Mouse (Mus musculus) lung, postnatal 0 days (tissue): ENCODE results near the gene Coq2. TPM values are rescaled to one million over a fixed set of nuclear protein-coding genes. Genes with fewer than 3 reads are reported as not detected.

ENCODE experiments used
- ATAC-seq: fragments of 200-750 bp; cut with Nextera tagmentation; 2 replicates; pipeline ENCODE4 v1.8.0; 2017; ENCODE audit warnings: moderate library complexity
- DNase-seq: peaks from one replicate; pipeline ENCODE4 v3.0.0-alpha.2; 2016; ENCODE audit warnings: low spot score
- H3K27ac ChIP-seq: fragments of 300-500 bp; sonication (generic); 2 replicates; pipeline ENCODE4 v1.5.1; 2014; ENCODE audit warnings: antibody characterized with exemption, mild to moderate bottlenecking, low read length, mixed read lengths
- H3K27me3 ChIP-seq: fragments of 300-500 bp; sonication (generic); replicated peaks from 2 replicates; pipeline ENCODE4 v1.6.1; 2014; ENCODE audit warnings: low read length, mixed read lengths; ENCODE audit not compliant: insufficient read depth
- H3K36me3 ChIP-seq: fragments of 300-500 bp; sonication (generic); 2 replicates; pipeline ENCODE4 v1.6.1; 2014; ENCODE audit warnings: low read length, mixed read lengths; ENCODE audit not compliant: insufficient read depth
- H3K4me1 ChIP-seq: fragments of 300-500 bp; sonication (generic); 2 replicates; pipeline ENCODE4 v1.6.1; 2014; ENCODE audit warnings: antibody characterized with exemption, low read depth, low read length, mixed read lengths; ENCODE audit not compliant: insufficient read depth
- H3K4me2 ChIP-seq: fragments of 300-500 bp; sonication (generic); replicated peaks from 2 replicates; pipeline ENCODE4 v1.6.1; 2014; ENCODE audit warnings: low read depth, mild to moderate bottlenecking, low read length, moderate library complexity, mixed read lengths
- H3K4me3 ChIP-seq: fragments of 300-500 bp; sonication (generic); 2 replicates; pipeline ENCODE4 v1.5.1; 2014; ENCODE audit warnings: low read depth, low read length
- H3K9ac ChIP-seq: fragments of 300-500 bp; sonication (generic); replicated peaks from 2 replicates; pipeline ENCODE4 v1.6.1; 2014; ENCODE audit warnings: low read depth, mild to moderate bottlenecking
- H3K9me3 ChIP-seq: fragments of 300-500 bp; sonication (generic); 2 replicates; pipeline ENCODE4 v1.6.1; 2016; ENCODE audit warnings: low read length, mixed read lengths
- CTCF ChIP-seq: IDR thresholded peaks from 2 replicates; pipeline ENCODE4 v1.5.1; 2016; ENCODE audit warnings: antibody characterized with exemption, mild to moderate bottlenecking
- EP300 ChIP-seq: IDR thresholded peaks from 2 replicates; pipeline ENCODE4 v1.6.1; 2016; ENCODE audit warnings: antibody characterized with exemption, mild to moderate bottlenecking, control low read depth
- WGBS: fragments of 180-500 bp; shearing (Covaris S2); extraction: QIAGEN DNeasy Blood & Tissue Kit; methylation state at CpG from one replicate; pipeline ENCODE4 v1.1.7; 2014; 5-methylcytosine and 5-hydroxymethylcytosine counted together
- polyA plus RNA-seq: library from polyadenylated mRNA; unstranded; fragments of >200 nt; fragmentation: Nextera tagmentation; extraction: Ambion mirVana; gene quantifications from 2 replicates; pipeline ENCODE4 v1.2.1, GENCODE M21; 2015

Coq2 gene
- polyA plus RNA-seq, 1 experiment from 2014 or later, result 34.3 TPM

- ATAC-seq (no peak), DNase-seq (no peak)
- H3K27ac ChIP-seq, result no peak overlapping the region
- H3K4me1 ChIP-seq, result no peaks in the 10 kb centered on the region
- H3K36me3 ChIP-seq, result no peaks in the 10 kb centered on the region
- no peak overlapping the region for H3K9ac ChIP-seq
- H3K9me3 ChIP-seq, result no peaks in the 10 kb centered on the region
- no peak for TF ChIP-seq EP300
- TF ChIP-seq CTCF, result no peak
- H3K27me3 ChIP-seq, result no peaks in the 10 kb centered on the region
- no peak overlapping the region for H3K4me2 ChIP-seq
- no peak overlapping the region for H3K4me3 ChIP-seq
- 90% methylated on average over 4 of the region's 4 CpGs for WGBS
Measured at GRCm38 (mm10) chr5:100628807-100629206, 46.1 kb downstream of the Coq2 start.

- WGBS, result 46% methylated on average over 6 of the region's 6 CpGs
- H3K27ac ChIP-seq, result no peak overlapping the region
- ATAC-seq, result no peak
Measured at GRCm38 (mm10) chr5:100626526-100626925, 48.4 kb downstream of the Coq2 start.

GRCm38 (mm10) chr5:100624743-100625360, 50.1 kb downstream of the Coq2 start:
- Histone ChIP-seq H3K4me3 (no peak overlapping the region), H3K9me3 (no peaks in the 10 kb centered on the region), H3K4me1 (no peaks in the 10 kb centered on the region), H3K27me3 (no peaks in the 10 kb centered on the region), H3K9ac (no peak overlapping the region), H3K4me2 (no peak overlapping the region), H3K27ac (no peak overlapping the region), H3K36me3 (no peaks in the 10 kb centered on the region)
- WGBS, result 51% methylated on average over 9 of the region's 9 CpGs
- no peak for DNase-seq
- TF ChIP-seq EP300 (no peak), CTCF (no peak)
- no peak; the same call in 1 of the 2 replicates for ATAC-seq

More at GRCm38 (mm10) chr5:100626526-100626925, 48.4 kb downstream of the Coq2 start:
- Histone ChIP-seq H3K4me3 (no peak overlapping the region), H3K27me3 (no peaks in the 10 kb centered on the region), H3K4me2 (no peak overlapping the region), H3K9ac (no peak overlapping the region), H3K9me3 (no peaks in the 10 kb centered on the region), H3K4me1 (no peaks in the 10 kb centered on the region), H3K36me3 (no peaks in the 10 kb centered on the region)
- no peak for TF ChIP-seq EP300
- TF ChIP-seq CTCF, result no peak
- no peak for DNase-seq

- DNase-seq (no peak), ATAC-seq (peak; percentile 30)
- no peak overlapping the region for H3K9ac ChIP-seq
- no peaks in the 10 kb centered on the region for H3K4me1 ChIP-seq
- no peak overlapping the region for H3K4me3 ChIP-seq
- no peaks in the 10 kb centered on the region for H3K36me3 ChIP-seq
- H3K4me2 ChIP-seq, result no peak overlapping the region
- no peaks in the 10 kb centered on the region for H3K27me3 ChIP-seq
- TF ChIP-seq EP300 (no peak), CTCF (no peak)
- 82% methylated on average over 12 of the region's 12 CpGs for WGBS
- no peaks in the 10 kb centered on the region for H3K9me3 ChIP-seq
- no peak overlapping the region for H3K27ac ChIP-seq
Measured at GRCm38 (mm10) chr5:100622509-100623163, 52.3 kb downstream of the Coq2 start.

- H3K9me3 ChIP-seq, result no peaks in the 10 kb centered on the region
- no peak overlapping the region for H3K4me3 ChIP-seq
- DNase-seq (no peak), ATAC-seq (no peak)
- H3K4me1 ChIP-seq, result no peaks in the 10 kb centered on the region
- no peak overlapping the region for H3K4me2 ChIP-seq
- no peak overlapping the region for H3K9ac ChIP-seq
- 38% methylated on average over 8 of the region's 8 CpGs for WGBS
- no peaks in the 10 kb centered on the region for H3K27me3 ChIP-seq
- H3K27ac ChIP-seq, result no peak overlapping the region
- no peaks in the 10 kb centered on the region for H3K36me3 ChIP-seq
- TF ChIP-seq EP300 (no peak), CTCF (no peak)
Measured at GRCm38 (mm10) chr5:100621876-100622508, 52.9 kb downstream of the Coq2 start.

GRCm38 (mm10) chr5:100620952-100621351, 54.0 kb downstream of the Coq2 start:
- H3K27me3 ChIP-seq, result no peaks in the 10 kb centered on the region
- ATAC-seq (no peak), DNase-seq (no peak)
- no peak overlapping the region for H3K4me3 ChIP-seq
- TF ChIP-seq EP300 (no peak), CTCF (no peak)
- no peak overlapping the region for H3K27ac ChIP-seq
- no peak overlapping the region for H3K4me2 ChIP-seq
- no peaks in the 10 kb centered on the region for H3K9me3 ChIP-seq
- WGBS, result 70% methylated on average over 9 of the region's 9 CpGs
- H3K4me1 ChIP-seq, result no peaks in the 10 kb centered on the region; the same call in 1 of the 2 replicates
- H3K36me3 ChIP-seq, result no peaks in the 10 kb centered on the region
- H3K9ac ChIP-seq, result no peak overlapping the region
